Mouse (Mus musculus): ENCODE measurements around the gene Gas1.

Gene Gas1

DNA sequence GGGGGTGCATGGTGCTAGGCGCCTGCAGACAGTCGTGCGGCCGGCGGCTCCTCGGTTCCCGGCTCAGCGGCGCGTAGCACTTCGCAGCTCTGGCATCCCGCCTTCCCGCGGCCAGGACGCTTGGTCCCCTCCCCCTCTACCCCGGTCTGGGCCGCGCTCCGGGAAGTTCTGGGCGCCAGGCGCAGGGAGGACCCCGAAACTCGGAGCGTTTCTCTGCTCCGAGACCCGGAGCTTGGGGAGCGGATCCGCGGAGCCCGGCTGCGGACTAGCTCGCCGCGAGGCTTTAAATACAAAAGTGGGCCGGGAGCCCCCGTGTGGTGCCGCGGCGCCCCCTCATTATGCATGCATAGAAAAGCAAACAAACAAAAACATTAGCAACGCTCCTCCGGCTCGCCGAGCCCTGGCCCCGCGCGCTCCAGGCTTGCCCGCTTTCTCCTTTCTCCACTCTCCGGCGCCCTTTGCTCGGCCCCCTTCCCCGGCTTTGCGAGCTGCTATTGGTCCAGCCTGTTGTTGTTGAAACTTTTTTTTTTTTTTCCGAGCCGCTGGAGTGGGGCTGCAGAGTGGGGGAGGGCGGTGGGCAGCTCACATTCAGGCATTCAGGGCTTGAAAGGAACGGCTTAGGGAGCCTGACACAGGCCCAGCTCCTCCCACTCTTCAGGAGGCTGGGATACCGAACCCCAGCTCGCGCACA, at the start of gene Gas1:
Gas1 (minus strand) TSS at position 260 of the 691 bp plus-strand sequence.
- DNase-seq (ENCODE audit: low spot score): peak; percentile 85

GRCm38 (mm10) chr13:60226251-60226836, 49.2 kb upstream of the Gas1 start:
- no peak for DNase-seq (ENCODE audit: low spot score)

DNA sequence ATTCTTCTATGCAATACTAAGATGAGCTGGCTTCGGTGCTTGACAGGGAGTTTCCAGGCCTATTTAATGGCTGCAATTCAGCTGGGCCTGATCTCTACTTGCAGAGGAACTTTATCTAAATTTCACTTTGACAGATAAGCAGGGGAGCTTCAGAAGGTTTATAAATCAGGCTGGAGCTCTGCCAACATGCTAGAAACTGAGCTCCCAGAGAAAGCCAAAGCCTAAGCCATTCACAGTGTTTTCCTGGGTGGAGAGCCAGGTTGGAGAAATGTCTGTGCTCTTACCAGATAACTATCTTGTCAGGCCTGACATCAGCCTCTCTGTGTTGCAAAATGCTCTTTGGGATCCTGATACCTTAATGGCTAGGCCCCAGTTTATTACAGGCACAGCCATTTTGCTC, 48.6 kb upstream of the Gas1 start:
- DNase-seq (ENCODE audit: low spot score): peak; percentile 18

- no peak for DNase-seq (ENCODE audit: low spot score)
Measured at GRCm38 (mm10) chr13:60225276-60225675, 48.1 kb upstream of the Gas1 start.

DNA sequence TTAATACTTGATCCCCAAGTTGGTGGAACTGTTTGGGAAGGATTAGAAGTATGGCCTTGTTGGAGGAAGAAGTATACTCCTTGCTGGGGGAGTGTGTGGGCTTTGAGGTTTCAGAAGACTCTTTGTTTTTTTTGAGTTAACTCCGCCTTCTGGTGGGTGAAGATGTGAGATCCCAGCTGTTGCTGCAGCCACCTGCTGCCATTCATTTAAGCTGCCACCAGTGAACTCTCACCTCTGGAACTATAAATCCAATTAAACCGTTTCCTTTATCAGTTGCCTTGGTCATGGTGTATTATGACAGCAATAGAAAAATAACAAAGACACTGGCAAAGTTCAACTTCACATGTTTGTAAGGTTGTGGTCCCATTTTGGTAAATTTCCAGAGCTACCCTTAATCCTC, 46.6 kb upstream of the Gas1 start:
- no peak for DNase-seq (ENCODE audit: low spot score)

GRCm38 (mm10) chr13:60222336-60222735, 45.2 kb upstream of the Gas1 start:
- no peak for DNase-seq (ENCODE audit: low spot score)

DNA sequence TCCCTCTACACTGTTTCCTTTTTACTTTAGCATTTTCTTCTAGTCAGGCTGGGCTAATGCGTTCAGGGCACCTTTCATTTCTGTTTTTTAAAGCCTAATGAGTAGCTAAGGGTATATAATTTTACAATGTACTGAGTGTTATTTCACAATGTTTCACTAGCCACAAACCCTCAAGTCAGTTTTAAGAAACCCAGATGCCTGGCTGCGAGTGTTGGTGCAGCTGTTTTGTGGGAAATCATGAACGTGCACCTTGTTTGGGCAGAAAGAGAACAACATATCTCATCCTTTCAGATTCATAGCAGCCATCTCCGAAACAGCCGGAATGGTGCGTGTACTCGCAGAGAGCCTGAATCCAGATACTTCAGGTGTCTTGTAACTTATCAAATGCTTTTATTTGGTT, 36.7 kb upstream of the Gas1 start:
- no peak for DNase-seq (ENCODE audit: low spot score)

DNA sequence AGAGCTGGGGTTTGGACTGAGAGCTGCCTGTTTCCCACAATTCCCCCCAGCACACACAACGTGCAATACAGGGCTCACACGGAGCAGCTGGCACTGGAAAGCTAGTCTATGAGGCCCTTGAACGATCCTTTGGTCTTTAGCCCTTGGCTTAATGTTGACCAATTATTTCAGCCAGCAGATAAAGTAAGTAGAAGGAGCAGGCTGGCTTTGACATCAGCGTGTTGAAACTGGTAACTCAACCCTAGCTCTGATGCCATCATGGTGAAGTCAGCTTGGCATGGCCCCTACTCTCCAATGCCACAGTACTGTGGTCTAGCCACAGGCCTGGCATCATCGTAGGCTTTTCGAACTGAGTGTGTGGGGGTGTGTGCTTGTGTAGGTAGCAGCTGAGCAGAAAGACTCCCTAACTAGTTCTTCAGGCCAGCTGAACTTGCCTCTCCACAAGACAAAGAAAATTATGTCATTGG, 30.0 kb upstream of the Gas1 start:
- DNase-seq (ENCODE audit: low spot score): no peak

DNA sequence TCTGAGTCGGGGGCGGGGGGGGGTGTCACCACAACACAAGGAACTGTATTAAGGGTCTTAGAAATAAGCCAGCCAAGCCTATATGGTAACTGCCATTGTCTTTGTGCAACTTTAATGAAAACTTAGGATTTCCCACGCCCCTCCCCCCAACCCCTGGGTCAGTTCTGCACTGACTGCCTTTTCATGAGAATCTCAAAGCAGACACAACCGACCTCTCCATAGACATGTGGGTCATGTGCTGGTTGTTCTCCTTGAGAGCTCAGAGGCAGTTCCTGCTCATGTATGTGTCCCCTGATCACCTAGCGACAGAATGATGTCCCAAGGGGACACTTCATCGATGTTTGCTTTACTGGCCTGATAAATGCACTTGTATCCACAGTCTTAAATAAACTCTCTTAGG, 27.6 kb upstream of the Gas1 start:
- no peak for DNase-seq (ENCODE audit: low spot score)

DNA sequence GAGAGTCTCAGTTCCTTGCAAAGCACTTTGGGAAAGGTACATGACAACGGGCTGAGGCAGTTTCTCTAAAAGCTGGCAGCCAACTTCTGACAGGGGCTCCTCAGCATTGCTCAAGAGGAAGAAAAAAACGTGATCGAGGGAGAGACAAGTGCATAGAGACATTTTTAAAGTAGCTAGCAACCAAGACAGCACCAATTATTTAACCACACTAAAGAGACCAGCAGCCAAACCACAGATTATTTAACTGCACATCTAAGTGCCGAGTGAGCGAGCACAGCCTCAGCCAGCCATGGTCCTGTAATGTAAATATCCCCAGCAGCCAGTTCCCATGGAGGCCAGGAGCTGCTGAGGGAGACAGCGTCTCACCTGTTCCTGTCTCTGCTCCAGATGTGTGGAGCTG, 16.1 kb upstream of the Gas1 start:
- no peak for DNase-seq (ENCODE audit: low spot score)

GRCm38 (mm10) chr13:60189923-60190322, 12.8 kb upstream of the Gas1 start:
- DNase-seq (ENCODE audit: low spot score): no peak

DNA sequence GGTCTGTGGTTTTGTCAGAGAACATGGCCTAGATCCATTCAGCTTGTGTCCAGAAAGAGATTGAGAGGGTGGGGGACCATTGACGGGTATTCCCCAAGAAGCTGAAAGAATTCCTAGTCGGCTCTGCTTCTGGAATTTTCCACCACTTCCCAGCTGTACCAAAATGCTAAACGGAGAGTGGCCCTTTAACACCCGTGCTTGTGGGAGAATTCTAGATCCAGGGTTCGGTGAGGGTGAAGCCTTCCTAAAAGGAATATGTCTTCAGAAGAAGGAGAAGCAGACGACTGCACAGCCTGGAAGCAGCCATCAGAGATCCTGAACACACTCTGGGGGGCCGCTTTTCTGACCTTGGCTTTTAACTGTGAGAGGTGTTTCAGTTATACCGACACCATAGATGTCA, 11.8 kb upstream of the Gas1 start:
- no peak for DNase-seq (ENCODE audit: low spot score)

GRCm38 (mm10) chr13:60187276-60187675, 10.1 kb upstream of the Gas1 start:
- DNase-seq (ENCODE audit: low spot score): no peak

DNA sequence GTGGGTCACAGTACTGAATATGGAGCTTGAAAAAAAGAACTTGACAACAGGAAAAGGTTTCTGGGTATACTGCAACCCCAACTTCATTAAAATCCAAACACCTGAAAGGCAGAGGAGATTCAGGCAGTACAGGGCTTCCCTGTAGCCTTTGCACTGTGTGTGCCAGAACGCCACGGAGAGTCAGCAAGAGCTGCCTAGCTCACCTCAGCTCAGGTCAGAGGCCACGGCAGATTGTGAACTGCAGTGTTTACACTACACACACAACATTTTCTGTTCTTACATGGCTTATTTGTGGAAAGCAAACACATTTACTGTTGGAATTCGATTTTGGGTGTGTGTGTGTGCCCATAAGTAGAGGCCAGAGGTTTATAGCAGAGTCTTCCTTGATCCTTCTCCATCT, 5.2 kb upstream of the Gas1 start:
- DNase-seq (ENCODE audit: low spot score): no peak

- DNase-seq (ENCODE audit: low spot score): no peak
Measured at GRCm38 (mm10) chr13:60179641-60180040, 2.5 kb upstream of the Gas1 start.

DNA sequence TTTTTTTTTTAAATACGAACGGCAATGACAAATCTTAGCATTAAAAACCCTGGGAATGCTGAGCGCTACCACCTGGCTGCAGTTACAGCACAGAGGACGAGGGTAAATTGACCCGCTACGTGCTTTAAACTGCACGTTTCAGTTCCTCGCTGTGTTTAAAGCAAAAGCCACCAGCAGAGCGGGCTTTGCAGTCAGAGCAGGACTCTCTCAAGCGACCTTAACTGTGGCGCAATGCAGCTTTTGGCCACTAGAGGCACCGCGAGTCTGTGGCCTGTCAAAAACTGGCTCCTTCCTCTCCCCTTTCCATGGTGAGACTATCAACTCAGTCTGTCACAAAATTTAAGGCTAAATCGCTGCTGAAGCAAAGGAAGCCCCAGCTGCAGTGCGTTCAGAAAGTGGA, 1.3 kb upstream of the Gas1 start:
- DNase-seq (ENCODE audit: low spot score): peak; percentile 82

GRCm38 (mm10) chr13:60177797-60178110, 589 bp upstream of the Gas1 start:
- DNase-seq (ENCODE audit: low spot score): no peak

DNA sequence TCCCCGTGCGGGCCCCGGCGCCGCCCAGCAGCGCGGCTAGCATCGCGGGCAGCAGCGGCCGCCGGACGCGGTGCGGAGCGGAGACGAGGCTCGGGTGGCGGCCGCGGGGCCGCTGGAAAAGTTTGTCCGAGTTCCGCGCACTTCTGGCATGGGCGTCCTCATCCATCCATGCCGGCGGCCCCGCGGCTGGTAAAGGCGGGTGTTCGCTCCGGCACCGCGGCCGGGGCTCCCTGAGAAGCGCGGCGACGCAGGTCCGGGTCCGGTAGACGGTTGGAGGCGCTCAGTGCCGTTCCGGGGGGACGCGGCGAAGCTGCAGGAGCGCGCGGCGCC, 424 bp downstream of the Gas1 start:
- DNase-seq (ENCODE audit: low spot score): no peak

DNA sequence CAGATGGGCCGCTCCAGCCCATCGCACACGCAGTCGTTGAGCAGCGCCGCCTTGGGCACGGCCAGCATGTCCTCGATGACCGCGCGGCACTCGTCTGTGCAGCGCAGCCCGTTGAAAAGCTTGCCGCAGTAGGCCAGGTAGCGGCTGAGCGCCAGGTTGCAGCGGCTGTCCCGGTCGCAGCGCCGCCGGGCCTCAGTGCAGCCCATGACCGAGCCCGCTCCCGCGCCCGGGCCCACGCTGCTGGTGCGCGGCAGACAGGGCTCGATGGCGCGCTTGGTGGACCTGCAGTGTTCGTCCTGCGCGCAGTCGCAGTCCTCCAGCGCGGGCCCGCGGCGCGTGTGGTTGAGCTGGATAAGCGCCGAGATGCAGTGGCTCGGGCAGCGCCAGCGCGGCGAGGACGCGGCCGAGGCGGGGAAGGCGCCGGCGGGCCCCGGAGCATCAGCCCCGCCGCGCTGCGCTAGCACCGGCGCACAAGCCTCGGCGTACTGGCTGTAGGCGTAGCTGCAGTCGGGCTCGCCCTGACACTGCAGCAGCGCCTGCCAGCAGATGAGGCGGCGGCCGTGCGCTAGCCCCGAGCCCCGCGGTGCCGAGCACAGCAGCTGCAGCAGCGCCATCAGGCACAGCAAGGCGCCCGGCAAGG, 909 bp downstream of the Gas1 start:
- DNase-seq (ENCODE audit: low spot score): peak; percentile 41

GRCm38 (mm10) chr13:60175490-60176135, 1.6 kb downstream of the Gas1 start:
- no peak for DNase-seq (ENCODE audit: low spot score)

- DNase-seq (ENCODE audit: low spot score): no peak
Measured at GRCm38 (mm10) chr13:60174953-60175352, 2.2 kb downstream of the Gas1 start.

DNA sequence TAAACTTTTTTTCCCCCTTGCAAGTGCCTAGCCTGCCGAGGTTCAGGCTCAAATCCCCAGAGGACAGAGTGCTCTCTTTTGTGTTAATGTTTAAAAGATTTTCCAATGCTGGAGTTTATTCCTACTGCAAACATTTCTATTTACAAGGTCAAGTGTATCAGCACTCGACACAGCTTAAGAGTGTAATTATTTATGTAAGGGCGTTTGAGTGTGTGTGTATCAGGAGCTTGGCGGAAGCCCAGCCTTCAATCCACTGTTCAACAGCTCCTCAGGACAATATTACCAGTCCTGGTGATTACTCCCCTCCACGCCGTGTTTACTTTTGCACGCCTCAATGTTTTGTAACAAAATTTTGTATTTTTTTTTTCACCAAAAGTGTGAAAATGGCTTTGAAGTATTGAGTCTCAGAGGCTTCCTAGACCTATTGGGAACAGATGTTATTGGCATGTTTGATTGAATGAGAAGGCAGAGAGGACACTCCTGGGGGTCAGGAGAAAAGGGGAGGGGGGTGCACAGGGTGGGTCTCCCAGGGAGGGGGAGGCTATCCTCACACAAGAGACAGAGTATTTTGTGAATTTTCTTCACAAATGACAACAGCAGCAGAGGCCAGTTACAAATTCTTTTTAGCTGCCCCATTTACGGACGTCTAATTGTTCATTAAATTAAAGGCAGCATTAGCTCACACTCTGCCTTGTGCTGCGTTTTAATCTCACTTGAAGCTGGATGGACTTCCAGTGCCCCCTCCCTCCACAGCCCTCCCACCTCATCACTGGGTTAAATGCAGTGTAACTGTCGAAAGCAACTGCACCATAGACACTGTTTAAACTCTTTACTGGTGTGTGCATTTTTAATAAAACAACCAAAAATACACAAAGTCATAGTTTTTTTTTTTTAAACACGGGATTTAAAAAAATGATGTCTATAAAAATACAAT, 3.3 kb downstream of the Gas1 start:
- no peak for DNase-seq (ENCODE audit: low spot score)
